Mouse (Mus musculus) gastrocnemius, postnatal 10 days (tissue): ENCODE measurements around the gene Ttc21b. TPM values are rescaled to one million over a fixed set of nuclear protein-coding genes. Genes with fewer than 3 reads are reported as not detected.

Experiments used
- DNase-seq: peaks from one replicate; pipeline ENCODE4 v3.0.0; 2021; ENCODE audit warnings: mixed read lengths
- total RNA-seq, 2 experiments: library from RNA; stranded (reverse); gene quantifications; 2 replicates each; pipeline ENCODE4 v1.2.3; 2021

The Ttc21b gene
- total RNA-seq, 2 experiments from 2014 or later, result 2.0 to 2.7 TPM

DNA sequence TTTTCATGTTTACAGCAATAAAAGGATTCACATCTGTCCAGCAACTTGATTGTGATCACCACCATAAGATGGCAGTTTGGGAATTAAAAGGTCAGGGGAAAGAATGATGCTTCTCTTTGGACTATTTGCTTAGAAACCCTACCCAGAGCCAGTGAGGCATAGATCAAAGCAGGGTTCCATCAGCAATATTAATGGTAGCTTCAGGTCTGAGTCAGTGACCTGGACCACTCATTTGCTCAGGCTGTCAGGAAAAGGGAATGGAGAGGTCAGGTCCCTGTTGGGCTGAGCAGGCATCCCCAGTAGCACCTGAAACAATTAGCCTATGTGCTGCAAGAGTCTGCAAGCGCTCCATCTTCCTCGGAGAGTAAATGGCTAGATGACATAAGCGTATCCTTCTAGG, 84.8 kb downstream of the Ttc21b start:
- DNase-seq, result no peak

DNA sequence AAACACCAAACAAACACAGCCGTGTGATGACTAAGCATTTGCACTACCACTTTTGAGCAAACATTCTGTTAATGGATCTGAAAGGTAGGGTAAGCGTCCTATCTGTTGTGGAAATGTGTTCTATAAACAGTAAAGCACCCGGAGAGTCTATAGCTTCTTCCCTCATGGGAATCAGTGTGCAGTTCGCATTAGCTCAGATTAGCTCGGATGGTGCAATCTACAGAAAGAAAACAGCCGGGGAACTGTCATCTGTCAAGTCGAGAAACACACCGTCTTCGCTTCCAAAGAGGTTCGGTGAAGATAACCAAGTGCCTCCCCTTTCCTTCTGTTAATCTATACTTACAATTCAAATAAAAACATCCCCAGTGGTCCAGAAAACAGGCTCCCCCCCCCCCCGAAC, 85.7 kb downstream of the Ttc21b start:
- no peak for DNase-seq

DNA sequence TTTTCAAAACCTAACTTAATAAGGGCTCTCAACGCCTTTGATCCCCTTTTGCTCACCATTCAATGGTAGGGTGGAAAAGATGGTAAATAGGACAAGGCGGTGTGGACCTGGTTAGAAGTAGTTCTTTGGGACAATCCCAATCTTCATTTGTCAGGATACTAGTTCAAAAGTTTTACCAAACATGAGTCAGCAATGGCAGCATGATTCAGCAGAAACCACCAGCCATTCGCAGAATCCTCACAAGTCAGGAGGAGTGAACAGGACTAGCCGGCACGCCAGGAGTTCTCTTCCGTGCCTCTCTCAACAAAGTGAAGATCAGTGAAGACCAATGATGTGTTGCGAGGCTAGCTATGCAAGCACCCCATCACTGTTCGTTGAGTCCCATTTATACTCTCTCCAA, 91.4 kb downstream of the Ttc21b start:
- no peak for DNase-seq

DNA sequence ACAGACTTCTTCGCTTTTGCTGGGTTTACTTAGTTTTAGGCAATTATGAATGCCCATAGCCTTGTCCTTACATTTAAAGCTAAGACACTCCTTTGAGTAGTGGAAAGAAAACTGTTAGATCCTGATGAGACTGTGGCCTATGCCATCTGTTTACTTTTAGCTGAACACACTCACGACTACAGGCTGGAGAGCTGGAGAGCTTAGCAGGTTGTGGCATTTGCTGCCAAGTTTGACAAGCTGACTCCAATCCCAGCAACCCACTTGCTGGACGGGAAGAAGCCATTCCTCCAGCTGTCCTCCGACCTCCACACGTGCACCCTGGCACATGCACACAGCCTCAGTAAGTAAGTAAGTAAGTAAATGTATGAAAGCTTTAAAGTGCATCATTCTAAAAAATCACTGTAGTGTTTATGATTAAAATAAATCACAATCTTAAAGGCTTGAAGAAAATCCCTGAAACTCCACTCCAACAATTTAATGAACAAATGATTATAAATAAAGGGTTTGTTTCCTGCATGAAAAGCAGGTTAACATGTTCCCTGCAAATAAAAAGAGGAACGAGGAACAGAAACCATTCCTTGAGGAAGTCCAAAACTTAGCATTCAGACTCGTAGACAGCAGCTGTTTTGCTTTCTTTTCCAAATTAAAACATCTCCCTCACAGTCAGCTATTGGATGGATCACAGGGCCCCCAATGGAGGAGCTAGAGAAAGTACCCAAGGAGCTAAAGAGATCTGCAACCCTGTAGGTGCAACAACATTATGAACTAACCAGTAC, 98.1 kb downstream of the Ttc21b start:
- DNase-seq, result no peak

DNA sequence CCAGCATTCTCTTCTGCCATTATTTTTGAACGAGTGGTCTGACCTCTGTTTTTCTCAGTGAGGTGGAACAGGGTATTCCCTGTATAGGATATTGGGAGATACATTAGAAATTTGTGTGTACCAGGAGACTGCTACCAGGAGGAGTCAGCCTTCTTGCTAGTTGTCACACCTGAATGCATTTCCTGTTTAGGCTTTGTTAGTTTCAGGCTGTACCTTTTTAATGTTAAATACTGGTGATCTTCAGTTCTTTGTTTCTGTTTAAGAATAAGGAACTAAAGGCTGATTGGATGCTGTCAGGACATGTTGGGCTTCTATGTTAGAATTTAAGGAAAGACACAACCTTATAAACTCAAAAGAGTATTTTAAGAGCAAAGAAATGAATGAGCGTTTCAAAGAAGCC, 105.0 kb downstream of the Ttc21b start:
- DNase-seq, result no peak

DNA sequence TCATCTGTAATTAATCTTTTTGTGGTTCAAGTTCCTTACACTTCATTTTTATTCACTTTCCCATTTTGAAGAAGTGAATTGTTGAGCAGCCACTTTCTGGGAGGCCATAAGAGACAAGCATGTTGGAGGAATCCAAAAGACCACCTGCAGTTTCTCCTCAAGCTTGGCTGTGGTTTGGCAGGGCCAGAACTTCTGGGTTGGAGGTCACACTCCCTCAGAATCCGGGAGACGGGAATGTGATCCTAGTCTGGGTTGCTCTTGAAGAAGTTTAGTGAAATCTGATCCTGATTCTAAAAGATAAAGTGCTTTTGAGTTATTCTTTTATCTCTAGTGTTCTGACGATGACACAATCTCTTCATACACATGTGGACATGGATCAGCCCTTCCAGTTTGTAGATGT, 105.9 kb downstream of the Ttc21b start:
- DNase-seq, result no peak

DNA sequence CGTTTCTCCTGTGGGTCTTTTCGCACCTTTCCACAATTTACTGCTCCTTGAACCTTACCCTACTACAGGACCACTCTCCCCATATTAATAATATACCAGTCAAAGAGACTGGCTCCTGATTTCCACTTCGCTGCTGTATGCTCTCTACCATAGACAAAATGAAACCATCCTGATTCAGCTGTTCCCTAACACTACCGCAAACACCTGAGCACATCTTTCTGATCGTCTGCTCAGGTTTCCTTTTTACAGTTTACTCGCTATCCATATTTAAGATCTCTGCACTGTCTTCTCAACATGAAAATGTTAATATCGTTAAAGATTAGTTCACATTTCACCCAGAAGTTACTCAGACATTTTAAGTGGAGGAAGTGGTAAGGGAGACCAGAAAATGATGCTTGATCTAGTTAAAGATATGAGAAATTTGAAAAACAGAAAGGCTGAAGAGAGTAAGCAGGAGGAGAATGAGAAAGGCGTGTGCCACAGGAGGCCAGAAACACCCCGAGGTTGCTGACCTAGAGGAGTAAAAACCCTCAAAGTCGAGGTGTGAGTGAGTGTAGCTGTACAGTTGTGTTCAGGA, 107.7 kb downstream of the Ttc21b start:
- no peak for DNase-seq

DNA sequence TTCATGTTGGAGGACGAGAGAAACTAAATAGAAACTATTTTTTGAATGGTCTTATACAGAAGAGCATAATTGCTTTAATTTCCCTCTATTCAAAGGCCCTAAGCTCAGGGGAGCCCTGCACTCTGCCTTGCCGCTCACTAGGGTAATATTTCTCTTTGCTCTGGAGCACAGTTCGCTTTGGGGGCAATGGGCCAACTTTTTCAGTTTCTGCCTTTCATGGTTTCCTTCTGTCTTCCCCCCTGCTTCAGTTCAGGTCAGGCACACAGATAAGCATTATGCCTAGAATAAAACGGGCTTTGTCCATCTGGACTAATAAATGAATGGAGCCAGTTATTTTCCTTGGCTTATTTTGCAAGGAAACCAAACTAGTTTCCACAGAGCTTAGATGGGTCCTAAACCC, 109.9 kb downstream of the Ttc21b start:
- DNase-seq, result no peak

DNA sequence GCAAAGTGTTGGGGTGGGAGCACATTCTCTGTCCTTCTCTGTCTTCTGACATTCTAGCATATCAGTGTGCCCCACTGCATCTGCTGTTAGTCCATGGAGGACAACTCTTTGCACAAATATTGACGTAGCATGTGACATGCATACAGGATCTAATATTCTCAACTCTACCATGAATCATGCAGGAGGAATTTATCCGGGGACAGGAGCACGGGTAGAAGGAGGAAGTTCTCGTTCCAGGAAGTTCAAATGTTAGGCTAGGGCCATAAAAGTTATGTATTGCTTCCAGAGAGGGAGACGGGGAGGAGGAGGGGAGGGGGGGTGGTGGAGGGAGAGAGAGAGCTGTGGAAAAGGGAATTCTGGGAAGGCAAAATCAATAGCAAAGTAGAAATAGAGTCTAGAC, 111.6 kb downstream of the Ttc21b start:
- no peak for DNase-seq

DNA sequence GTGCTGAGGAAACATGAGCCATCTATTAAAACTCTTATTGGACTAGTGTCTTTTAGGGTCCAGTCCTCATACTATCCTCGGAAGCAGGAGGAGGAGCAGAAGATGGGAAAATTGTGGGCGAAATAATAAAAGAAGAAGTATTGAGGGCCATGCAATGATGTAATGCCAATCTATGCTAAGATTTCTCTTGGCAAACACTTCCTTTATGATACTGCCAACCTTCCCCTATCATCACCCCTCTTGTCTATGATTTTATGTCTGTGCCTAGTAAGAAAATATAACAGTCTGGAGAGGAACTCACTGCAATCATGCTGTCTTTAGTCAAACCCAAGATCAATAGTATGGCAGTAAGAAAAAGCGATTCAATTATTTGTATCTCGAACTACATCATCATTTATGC, 113.1 kb downstream of the Ttc21b start:
- no peak for DNase-seq

DNA sequence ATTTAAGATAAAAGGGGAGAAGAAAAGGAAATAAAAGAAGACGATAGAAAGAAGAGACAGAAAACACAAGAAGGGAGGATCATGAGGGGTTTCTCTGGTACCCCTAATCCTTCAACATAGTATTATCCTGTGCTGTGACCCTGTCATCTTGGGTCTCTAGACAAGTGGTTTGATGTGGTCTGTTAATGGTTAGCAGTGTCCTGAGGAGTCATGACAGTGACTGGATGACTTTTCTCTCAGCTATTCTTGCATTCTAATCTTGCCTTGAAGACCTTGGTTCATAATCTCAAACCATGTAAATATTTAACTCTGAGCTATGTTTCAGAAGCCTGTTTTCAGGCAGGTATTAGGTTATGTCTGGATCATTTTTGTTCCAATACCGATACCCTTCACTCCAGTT, 113.7 kb downstream of the Ttc21b start:
- no peak for DNase-seq

DNA sequence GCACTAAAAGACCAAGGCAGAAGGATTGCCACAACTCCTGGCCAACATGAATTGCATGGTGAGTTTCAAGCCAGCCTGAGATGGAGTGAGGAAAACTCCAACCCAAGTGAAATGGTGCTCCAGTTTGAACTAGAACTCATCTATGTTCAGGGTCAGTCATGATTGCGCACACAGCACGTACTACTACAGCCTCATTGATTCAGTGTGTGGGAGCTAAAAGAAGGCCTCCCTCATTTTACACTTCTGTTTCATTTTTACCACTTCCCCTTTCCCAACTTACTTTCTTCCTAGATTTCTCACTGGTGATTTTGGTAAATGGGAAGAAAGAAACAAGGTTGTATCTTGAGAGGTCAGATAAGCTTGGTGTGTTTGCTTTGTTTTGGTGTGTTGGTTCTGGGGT, 114.1 kb downstream of the Ttc21b start:
- no peak for DNase-seq

DNA sequence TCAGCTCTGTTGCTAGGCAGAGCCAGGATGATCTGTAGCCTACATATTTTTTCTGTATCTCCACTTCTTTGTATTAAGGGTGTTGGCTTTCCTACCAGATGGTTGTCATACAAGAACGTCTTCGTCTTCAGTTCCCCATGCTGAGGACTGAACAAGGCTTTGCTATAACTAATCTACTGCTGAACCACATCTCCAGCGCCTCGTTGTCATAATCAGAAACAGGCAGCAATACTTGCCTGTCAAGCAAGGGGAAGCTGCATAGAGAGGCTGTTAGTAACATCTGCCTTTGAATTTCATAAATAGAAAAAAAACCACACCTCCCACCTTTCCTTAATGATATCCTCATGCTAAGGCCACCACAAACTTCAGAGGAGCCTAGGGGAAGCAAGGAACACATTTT, 116.2 kb downstream of the Ttc21b start:
- DNase-seq, result no peak

Other genes with a start within 250 kb of the Ttc21b start
- gene Galnt3, start 131.6 kb downstream of the Ttc21b start, total RNA-seq, result 1 to 10 TPM in 1 of 2 experiments, not detected in 1; 2.0 TPM
- under 1 TPM; 0.16 to 0.25 TPM for gene Scn1a, start 184.2 kb upstream of the Ttc21b start, total RNA-seq